Mouse (Mus musculus) cerebellum, adult 2 months (tissue): ENCODE data around the gene Ppp4r1.

Experiments
- CTCF ChIP-seq: fragments of 200-500 bp; IDR thresholded peaks from 2 replicates; pipeline ENCODE4 v1.5.1; 2011; ENCODE audit warnings: low read depth, mild to moderate bottlenecking, control low read depth, low read length, moderate library complexity, borderline replicate concordance; ENCODE audit not compliant: insufficient read depth
- POLR2A ChIP-seq: fragments of 200-500 bp; IDR thresholded peaks from 2 replicates; pipeline ENCODE4 v1.6.1; 2011; ENCODE audit warnings: low read length, control low read depth, borderline replicate concordance; ENCODE audit not compliant: insufficient read depth

DNA sequence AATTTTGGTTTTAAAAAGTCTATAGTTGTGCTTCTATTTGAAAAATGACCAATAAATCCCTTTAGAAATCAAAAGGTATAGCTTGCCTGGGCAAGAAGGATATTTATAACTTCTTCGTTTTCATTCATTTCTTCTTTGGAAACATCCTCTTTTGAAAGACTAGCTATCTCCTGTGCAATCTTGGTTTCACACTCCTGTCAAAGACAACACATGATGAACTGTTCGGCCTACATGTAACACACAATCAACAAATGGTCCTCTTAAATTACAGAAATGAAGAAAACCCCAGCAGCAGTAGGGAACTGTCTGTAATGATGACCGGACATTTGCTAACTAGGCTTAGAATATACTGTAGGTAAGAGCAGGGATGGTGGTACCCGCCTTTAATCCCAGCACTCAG is 71.6 kb downstream of the Ppp4r1 start:
- no peak for TF ChIP-seq CTCF
- TF ChIP-seq POLR2A: no peak
